Mouse (Mus musculus): ENCODE measurements around the gene Hamp2. TPM values are rescaled to one million over a fixed set of nuclear protein-coding genes. Genes with fewer than 3 reads are reported as not detected.

Gene Hamp2
- polyA plus RNA-seq, 1 experiment from 2014 or later: not detected

DNA sequence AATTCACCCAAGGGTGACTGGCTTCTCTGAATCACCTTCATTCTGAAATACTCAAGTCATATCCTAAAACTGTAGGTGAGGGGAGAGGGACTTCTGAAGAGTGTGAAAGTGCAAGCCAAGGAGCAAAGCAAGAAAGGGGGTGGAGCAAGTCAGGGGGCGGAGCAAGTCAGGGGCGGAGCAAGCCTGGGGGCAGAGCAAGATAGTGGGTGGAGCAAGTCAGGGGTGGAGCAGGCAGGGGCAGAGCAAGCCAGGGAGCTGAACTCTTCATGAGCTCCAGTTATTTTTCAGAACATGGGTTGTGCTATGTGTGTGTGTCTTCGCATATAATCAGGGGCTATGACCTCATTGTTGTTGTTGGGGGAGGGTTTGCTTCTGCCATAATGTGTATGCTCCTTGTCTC, 4.3 kb downstream of the Hamp2 start:
- no peak overlapping the region for H3K27ac ChIP-seq
- no peaks in the 10 kb centered on the region for H3K9me3 ChIP-seq (replicated peaks)
- no peak overlapping the region for H3K4me2 ChIP-seq
- H3K27me3 ChIP-seq: peaks cover 7% of the 10 kb centered on the region; the same call in 1 of the 2 replicates
- WGBS: 49% methylated on average over 3 of the region's 3 CpGs
- H3K9ac ChIP-seq: no peak overlapping the region
- no peak overlapping the region for H3K4me3 ChIP-seq
- ATAC-seq (replicated peaks; ENCODE audit: insufficient number of reproducible peaks, insufficient read depth, low FRiP score, low read depth): no peak
- no peaks in the 10 kb centered on the region for H3K36me3 ChIP-seq
- no peaks in the 10 kb centered on the region for H3K4me1 ChIP-seq (replicated peaks)

DNA sequence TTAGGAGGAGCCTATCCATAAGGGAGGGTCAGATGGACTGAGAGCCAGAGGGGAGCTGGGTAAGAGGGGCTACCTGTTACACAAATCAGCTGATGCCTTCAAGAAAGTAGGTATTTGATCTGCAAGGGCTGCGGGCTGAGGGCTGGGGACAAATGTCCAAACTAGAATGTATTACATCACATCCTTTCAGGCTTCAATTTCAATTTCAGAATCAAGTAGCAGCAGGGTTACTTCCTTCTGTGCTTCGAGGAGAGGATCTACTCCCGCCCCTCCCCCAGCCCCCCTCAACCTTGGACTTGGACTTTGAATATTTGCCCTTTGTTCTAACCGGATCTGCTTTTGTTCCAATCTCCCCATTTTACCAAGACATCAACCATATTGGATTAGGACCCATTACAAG, 7.3 kb downstream of the Hamp2 start:
- Histone ChIP-seq H3K27me3 (peaks cover 10% of the 10 kb centered on the region; the same call in 1 of the 2 replicates), H3K9me3 (replicated peaks) (no peaks in the 10 kb centered on the region), H3K27ac (no peak overlapping the region), H3K4me2 (no peak overlapping the region), H3K4me1 (replicated peaks) (0 out of 2 replicates have a peak, but pooled peaks cover 8% of the 10 kb centered on the region), H3K9ac (no peak overlapping the region), H3K36me3 (no peaks in the 10 kb centered on the region), H3K4me3 (no peak overlapping the region)
- 44% methylated on average over 4 of the region's 4 CpGs for WGBS
- ATAC-seq (replicated peaks; ENCODE audit: insufficient number of reproducible peaks, insufficient read depth, low FRiP score, low read depth): no peak

DNA sequence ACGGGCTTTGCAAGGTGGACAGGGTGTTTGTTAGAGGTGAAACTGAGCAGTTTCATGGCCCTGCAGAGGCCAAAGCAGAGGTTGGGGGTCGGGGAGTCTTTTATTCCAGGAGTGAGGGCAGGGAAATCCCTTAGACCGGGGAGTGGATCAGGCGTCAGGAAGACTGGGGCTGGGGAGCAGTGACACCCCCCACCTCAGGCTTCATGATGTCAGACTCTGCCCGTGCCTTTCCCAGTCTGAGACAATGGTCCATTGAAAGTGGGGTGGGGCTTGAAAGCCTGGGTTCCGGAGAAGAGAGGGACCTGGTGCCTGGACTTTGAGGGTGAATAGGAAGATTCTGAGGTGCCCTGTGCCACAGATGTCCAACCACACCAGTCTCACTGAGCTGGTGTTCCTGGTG, 7.8 kb downstream of the Hamp2 start:
- Histone ChIP-seq H3K4me3 (no peak overlapping the region), H3K36me3 (no peaks in the 10 kb centered on the region), H3K9ac (no peak overlapping the region), H3K9me3 (replicated peaks) (no peaks in the 10 kb centered on the region), H3K4me2 (no peak overlapping the region), H3K27me3 (peaks cover 10% of the 10 kb centered on the region; the same call in 1 of the 2 replicates), H3K4me1 (replicated peaks) (0 out of 2 replicates have a peak, but pooled peaks cover 8% of the 10 kb centered on the region), H3K27ac (no peak overlapping the region)
- 34% methylated on average over 6 of the region's 6 CpGs for WGBS
- no peak for ATAC-seq (replicated peaks; ENCODE audit: insufficient number of reproducible peaks, insufficient read depth, low FRiP score, low read depth)

DNA sequence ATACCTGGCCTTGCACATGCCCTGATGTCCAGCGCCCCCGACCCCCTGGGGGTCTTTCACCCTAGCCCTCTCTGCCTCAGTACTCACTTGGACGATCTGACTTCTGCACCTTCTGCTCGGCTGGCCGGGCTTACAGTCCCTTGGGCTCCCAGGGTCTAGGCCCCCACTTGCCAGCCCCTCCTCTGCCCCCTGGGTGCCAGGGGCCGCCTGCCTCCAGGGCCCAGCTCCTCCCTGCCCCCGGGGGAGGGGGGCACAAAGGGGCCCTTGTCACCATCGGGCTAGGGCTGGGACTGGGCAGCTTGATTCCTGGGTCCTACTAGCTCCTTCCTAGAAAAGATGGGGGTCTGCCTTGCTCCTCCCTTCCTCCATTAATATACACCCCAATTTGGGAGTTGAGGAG, 9.7 kb downstream of the Hamp2 start, which contains the start of gene Mag:
Mag (minus strand) TSS at position 142 of the 400 bp plus-strand sequence.
- H3K4me2 ChIP-seq: no peak within 1 kb of the TSS
- H3K9me3 ChIP-seq (replicated peaks): no peaks in the 10 kb centered on the region
- ATAC-seq (replicated peaks; ENCODE audit: insufficient number of reproducible peaks, insufficient read depth, low FRiP score, low read depth): 0 out of 2 replicates have a peak, but pooled peaks have one; percentile 9
- H3K27ac ChIP-seq: no peak within 1 kb of the TSS
- 0 out of 2 replicates have a peak, but pooled peaks cover 8% of the 10 kb centered on the region for H3K4me1 ChIP-seq (replicated peaks)
- H3K9ac ChIP-seq: no peak within 1 kb of the TSS
- no peaks in the 10 kb centered on the region for H3K36me3 ChIP-seq
- peaks cover 10% of the 10 kb centered on the region; the same call in 1 of the 2 replicates for H3K27me3 ChIP-seq
- 70% methylated on average over 8 of the region's 8 CpGs for WGBS
- no peak within 1 kb of the TSS for H3K4me3 ChIP-seq

DNA sequence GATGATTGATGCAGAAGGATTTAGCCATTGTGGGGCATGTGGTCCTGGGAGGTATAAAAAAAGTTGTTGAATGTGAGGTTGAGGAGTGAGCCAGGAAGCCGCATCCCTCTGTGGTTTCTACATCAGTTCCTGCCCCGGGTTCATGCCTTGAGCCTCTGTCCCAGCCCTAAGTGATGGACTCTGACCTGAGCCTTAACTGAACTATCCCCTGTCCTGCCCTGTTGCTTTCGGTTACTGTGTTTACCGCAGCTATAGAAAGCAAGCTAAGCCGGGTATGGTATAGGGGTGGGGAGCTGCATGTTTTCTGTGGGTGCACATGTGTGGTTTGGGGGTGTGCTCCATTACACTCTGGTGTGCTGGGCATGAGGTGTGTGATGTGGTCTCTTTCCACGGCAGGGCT, 14.7 kb downstream of the Hamp2 start:
- no peak overlapping the region for H3K4me2 ChIP-seq
- no peaks in the 10 kb centered on the region for H3K36me3 ChIP-seq
- WGBS: 72% methylated on average over 6 of the region's 6 CpGs
- H3K9ac ChIP-seq: no peak overlapping the region
- no peak for ATAC-seq (replicated peaks; ENCODE audit: insufficient number of reproducible peaks, insufficient read depth, low FRiP score, low read depth)
- no peak overlapping the region for H3K27ac ChIP-seq
- H3K4me3 ChIP-seq: no peak overlapping the region
- H3K9me3 ChIP-seq (replicated peaks): no peaks in the 10 kb centered on the region
- peaks cover 31% of the 10 kb centered on the region for H3K27me3 ChIP-seq
- peaks cover 16% of the 10 kb centered on the region for H3K4me1 ChIP-seq (replicated peaks)

DNA sequence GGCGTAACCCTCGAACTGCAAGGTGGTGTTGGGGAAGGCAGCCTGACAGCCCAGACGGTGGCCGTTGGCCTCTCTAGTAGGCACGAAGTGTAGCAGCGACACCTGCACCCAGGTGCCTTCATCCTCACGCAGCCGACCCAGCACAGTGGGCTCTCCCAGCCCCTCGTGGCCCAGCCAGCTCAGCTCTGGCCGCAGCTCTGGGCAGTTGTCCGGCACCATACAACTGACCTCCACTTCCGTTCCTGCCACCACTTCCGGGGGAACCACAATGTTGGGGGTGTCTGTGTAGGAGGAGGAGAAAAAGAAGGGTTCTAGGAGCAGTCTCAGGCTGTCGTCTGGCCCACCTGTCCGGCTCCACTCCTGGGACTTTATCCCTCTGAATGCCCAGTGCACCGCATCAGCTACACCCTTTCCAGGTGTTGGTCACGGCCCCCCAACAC, 15.5 kb downstream of the Hamp2 start:
- no peak for ATAC-seq (replicated peaks; ENCODE audit: insufficient number of reproducible peaks, insufficient read depth, low FRiP score, low read depth)
- peak overlapping the region; percentile 20 for H3K4me3 ChIP-seq
- no peaks in the 10 kb centered on the region for H3K36me3 ChIP-seq
- no peak overlapping the region for H3K27ac ChIP-seq
- no peaks in the 10 kb centered on the region for H3K9me3 ChIP-seq (replicated peaks)
- 22% methylated on average over 17 of the region's 17 CpGs for WGBS
- H3K4me2 ChIP-seq: peak overlapping the region; percentile 51
- H3K27me3 ChIP-seq: peaks cover 30% of the 10 kb centered on the region
- H3K4me1 ChIP-seq (replicated peaks): peaks cover 16% of the 10 kb centered on the region
- no peak overlapping the region for H3K9ac ChIP-seq

DNA sequence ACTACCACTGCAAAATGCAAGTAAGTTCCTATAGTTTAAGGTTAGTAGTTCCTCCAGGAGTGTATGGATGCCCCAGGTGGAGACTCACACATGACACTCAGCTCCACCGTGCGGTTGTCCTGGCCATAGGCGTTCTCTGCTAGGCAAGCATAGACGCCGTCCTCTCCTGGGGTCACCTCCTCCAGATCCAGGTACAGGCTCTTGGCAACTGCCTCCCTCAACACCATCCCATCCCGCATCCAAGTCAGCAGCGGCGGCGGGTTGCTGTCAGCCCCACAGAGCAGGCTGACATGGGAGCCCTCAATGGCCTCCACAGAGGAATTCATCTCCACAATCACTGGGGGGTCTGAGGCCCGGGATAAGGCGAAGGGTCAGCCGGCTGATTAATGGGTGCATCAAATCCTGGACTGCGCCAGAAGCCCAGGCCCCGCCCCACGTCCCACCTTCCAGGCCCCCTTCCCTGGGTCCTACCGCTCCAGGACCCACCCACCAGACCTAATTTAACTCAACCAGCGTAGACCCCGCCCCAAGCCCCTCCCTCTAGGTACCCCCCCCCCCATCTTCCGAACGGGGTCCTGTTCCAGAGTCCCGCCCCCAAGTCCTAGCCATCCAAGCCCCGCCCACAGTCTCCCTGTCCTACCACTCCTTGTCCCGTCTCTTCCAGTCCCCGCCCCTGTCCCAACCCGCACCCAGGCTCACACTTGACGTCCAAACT, 16.0 kb downstream of the Hamp2 start:
- WGBS: 2% methylated on average over 25 of the region's 26 CpGs
- 0 out of 2 replicates have a peak, but pooled peaks have one; percentile 15 for ATAC-seq (replicated peaks; ENCODE audit: insufficient number of reproducible peaks, insufficient read depth, low FRiP score, low read depth)

DNA sequence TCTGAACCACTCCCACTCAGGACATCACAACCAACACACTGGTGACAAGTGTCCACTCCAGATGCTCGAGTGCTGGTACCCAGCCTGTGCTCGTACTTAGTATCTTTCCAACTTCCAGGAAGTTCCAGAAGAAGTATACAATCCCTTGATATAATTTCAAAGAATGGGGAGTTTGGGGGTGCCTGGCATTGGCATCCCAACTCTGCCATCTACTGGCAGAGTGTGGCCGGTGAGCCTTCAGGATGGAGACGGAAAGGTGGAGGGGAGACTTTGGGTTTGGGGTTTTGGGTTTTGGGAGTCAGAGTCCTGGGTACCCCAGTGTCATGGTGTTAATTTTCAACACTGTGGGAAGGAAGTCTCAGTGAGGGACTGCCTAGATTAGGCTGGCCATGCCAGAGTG, 20.4 kb downstream of the Hamp2 start:
- Histone ChIP-seq H3K36me3 (no peaks in the 10 kb centered on the region), H3K4me3 (no peak overlapping the region), H3K4me2 (no peak overlapping the region), H3K27me3 (peaks cover 30% of the 10 kb centered on the region), H3K9ac (no peak overlapping the region), H3K9me3 (replicated peaks) (no peaks in the 10 kb centered on the region), H3K27ac (no peak overlapping the region), H3K4me1 (replicated peaks) (peaks cover 8% of the 10 kb centered on the region)
- WGBS: 47% methylated on average over 4 of the region's 4 CpGs
- no peak for ATAC-seq (replicated peaks; ENCODE audit: insufficient number of reproducible peaks, insufficient read depth, low FRiP score, low read depth)

More for the DNA sequence above, 16.0 kb downstream of the Hamp2 start:
- H3K27me3 ChIP-seq: peaks cover 30% of the 10 kb centered on the region
- peak overlapping the region; percentile 51 for H3K4me2 ChIP-seq
- no peaks in the 10 kb centered on the region for H3K36me3 ChIP-seq
- H3K27ac ChIP-seq: no peak overlapping the region
- peaks cover 14% of the 10 kb centered on the region for H3K4me1 ChIP-seq (replicated peaks)
- H3K9ac ChIP-seq: no peak overlapping the region
- peak overlapping the region; percentile 20 for H3K4me3 ChIP-seq
- no peaks in the 10 kb centered on the region for H3K9me3 ChIP-seq (replicated peaks)

DNA sequence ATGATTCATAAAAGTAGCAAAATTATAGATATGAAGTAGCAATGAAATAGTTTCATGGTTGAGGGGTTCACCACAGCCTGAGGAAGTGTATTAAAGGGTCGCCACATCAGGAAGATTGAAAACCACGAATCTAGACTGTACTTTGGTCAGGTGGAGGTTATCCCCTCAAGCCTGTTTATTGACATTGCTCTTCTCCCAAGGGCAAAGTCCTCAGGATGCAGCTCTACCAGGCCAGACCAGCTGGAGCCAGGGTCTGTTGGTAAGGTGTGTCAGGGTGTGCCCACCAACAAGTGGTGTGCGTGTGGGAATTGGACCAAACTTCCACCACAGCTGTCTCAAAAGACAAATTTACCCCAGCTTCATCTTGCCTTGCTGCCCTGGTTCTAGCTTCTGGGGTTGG, 29.3 kb downstream of the Hamp2 start:
- no peak for ATAC-seq (replicated peaks; ENCODE audit: insufficient number of reproducible peaks, insufficient read depth, low FRiP score, low read depth)
- H3K4me3 ChIP-seq: no peak overlapping the region

DNA sequence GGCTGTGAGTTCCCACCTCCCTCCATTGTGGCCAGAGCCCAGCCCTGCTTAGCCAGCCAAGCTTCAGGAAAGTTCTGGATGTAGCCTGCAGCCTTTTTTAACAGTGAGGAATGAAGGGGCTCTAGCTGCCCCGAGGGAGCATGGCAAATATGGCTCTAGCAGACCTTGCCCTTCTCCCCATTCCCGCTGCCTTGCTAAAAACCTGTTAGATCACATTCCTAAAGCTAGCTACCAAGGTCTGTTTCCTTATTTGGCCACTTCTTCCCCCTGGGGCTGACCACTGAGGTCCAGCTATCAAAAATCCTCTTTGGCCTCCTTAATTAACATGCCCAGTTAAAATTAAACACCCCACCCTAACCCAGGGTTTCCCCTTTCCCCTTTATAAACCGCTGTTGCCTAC, 32.0 kb downstream of the Hamp2 start:
- no peak overlapping the region for H3K4me3 ChIP-seq
- peaks cover 2% of the 10 kb centered on the region; the same call in 1 of the 2 replicates for H3K4me1 ChIP-seq (replicated peaks)
- no peaks in the 10 kb centered on the region for H3K9me3 ChIP-seq (replicated peaks)
- no peaks in the 10 kb centered on the region for H3K27me3 ChIP-seq
- 48% methylated on average over 3 of the region's 3 CpGs for WGBS
- H3K36me3 ChIP-seq: no peaks in the 10 kb centered on the region
- no peak overlapping the region for H3K27ac ChIP-seq
- no peak overlapping the region for H3K4me2 ChIP-seq
- no peak overlapping the region for H3K9ac ChIP-seq
- ATAC-seq (replicated peaks; ENCODE audit: insufficient number of reproducible peaks, insufficient read depth, low FRiP score, low read depth): no peak

More for the DNA sequence above, 29.3 kb downstream of the Hamp2 start:
- no peak overlapping the region for H3K27ac ChIP-seq
- WGBS: 78% methylated on average over 3 of the region's 3 CpGs
- no peaks in the 10 kb centered on the region for H3K36me3 ChIP-seq
- H3K4me1 ChIP-seq (replicated peaks): peaks cover 2% of the 10 kb centered on the region; the same call in 1 of the 2 replicates
- no peak overlapping the region for H3K4me2 ChIP-seq
- H3K9me3 ChIP-seq (replicated peaks): no peaks in the 10 kb centered on the region
- no peak overlapping the region for H3K9ac ChIP-seq
- no peaks in the 10 kb centered on the region for H3K27me3 ChIP-seq

DNA sequence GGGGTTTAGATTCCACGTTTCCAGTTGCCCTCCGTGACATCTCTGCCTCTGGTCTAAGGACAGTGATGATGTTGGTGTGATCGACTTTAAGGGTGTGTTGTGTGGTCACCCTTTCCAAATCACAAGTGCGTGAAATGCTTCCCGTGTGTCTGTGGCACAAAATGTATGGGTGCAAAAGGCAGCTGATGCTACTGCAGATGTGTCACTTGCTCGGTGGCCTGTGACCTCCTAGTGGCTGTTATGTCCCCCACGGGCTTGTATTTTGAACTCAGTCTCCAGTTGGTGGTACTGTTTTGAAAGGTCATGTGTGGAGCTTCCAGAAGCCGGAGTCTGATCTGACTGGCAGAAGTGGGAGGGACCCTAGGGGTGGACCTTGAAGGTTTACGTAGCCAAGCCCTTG, 32.7 kb downstream of the Hamp2 start:
- no peak overlapping the region for H3K27ac ChIP-seq
- no peaks in the 10 kb centered on the region for H3K36me3 ChIP-seq
- no peak overlapping the region for H3K4me2 ChIP-seq
- ATAC-seq (replicated peaks; ENCODE audit: insufficient number of reproducible peaks, insufficient read depth, low FRiP score, low read depth): no peak
- no peak overlapping the region for H3K4me3 ChIP-seq
- H3K9me3 ChIP-seq (replicated peaks): no peaks in the 10 kb centered on the region
- no peak overlapping the region for H3K9ac ChIP-seq
- 82% methylated on average over 9 of the region's 9 CpGs for WGBS
- peaks cover 2% of the 10 kb centered on the region; the same call in 1 of the 2 replicates for H3K4me1 ChIP-seq (replicated peaks)
- H3K27me3 ChIP-seq: no peaks in the 10 kb centered on the region

DNA sequence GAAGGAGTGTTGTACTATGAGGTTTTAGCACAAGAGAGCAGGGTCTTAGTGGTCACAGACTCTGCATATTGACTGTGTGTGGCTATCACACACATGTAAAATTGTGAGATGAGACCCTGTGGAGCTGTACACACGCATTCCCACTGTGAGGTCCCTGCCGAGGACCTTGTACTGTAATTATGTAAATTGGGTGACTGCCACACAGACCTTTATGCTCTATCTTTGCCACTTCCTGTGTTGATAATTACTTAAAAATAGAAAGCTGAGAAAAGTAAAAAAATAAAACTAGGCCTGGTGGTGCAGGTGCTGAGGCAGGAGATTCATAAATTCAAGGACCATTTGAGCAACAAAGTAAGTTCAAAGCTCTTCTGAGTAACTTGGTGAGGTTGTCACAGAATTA, 33.8 kb downstream of the Hamp2 start:
- Histone ChIP-seq H3K9me3 (replicated peaks) (no peaks in the 10 kb centered on the region), H3K27ac (no peak overlapping the region), H3K9ac (no peak overlapping the region), H3K27me3 (no peaks in the 10 kb centered on the region), H3K4me3 (no peak overlapping the region), H3K36me3 (no peaks in the 10 kb centered on the region), H3K4me1 (replicated peaks) (peaks cover 2% of the 10 kb centered on the region; the same call in 1 of the 2 replicates), H3K4me2 (no peak overlapping the region)
- WGBS: 40% methylated on average over 2 of the region's 2 CpGs
- ATAC-seq (replicated peaks; ENCODE audit: insufficient number of reproducible peaks, insufficient read depth, low FRiP score, low read depth): no peak
